ENCODE assay signal across 8 mouse cellular contexts in genomic region chr11:83853221-83853792, GRCm38 (mm10). TPM values are rescaled to one million over a fixed set of nuclear protein-coding genes. Genes with fewer than 3 reads are reported as not detected.
DNase-seq lines count a peak whose midpoint lies in the region; ATAC-seq and TF ChIP-seq lines count a peak whose summit lies in the region.

No protein-coding gene starts in this region.

- in situ Hi-C loops in ES-E14 (cut with MboI; ENCODE audit: low sequenced_read_pairs in 2 of 2, unreplicated experiment in 2 of 2): loop anchor here (10.0 kb wide), 1 partner anchor 671 kb away; the partner anchor contains the start of gene Lhx1 (in 2 of the 2)

- WGBS in heart, embryonic 11.5 days (ENCODE audit: insufficient replicate concordance): under 1% methylated on average over 33 of the region's 33 CpGs
- WGBS in heart, embryonic 15.5 days: 2% methylated on average over 33 of the region's 33 CpGs
- WGBS in liver, postnatal 0 days (ENCODE audit: insufficient replicate concordance): 3% methylated on average over 32 of the region's 33 CpGs
- WGBS in thymus, adult 2 months: 3% methylated on average over 33 of the region's 33 CpGs

- DNase-seq in heart, postnatal 25 days (ENCODE audit: low spot score): no peak
- no peak for DNase-seq in ES-E14 (ENCODE audit: low read depth, low spot score)
- DNase-seq in liver, postnatal 0 days: peak; percentile 32
- no peak for DNase-seq in thymus, adult 2 months
- DNase-seq in natural killer cell, adult 2 months (ENCODE audit: low spot score in 2 of 2): no peak
- DNase-seq in gastrocnemius, postnatal 36 days: no peak

- intact Hi-C loops in heart, postnatal 25 days (cut with DNase I): no loop called here
- intact Hi-C loops in gastrocnemius, postnatal 36 days (cut with DNase I): no loop called here

- H3K4me3 ChIP-seq in heart, embryonic 11.5 days (ENCODE audit: low read depth, low read length): peak overlapping the region; percentile 29
- peak overlapping the region; percentile 41 to 61 for H3K4me3 ChIP-seq in ES-E14 (ENCODE audit: insufficient read depth in 1 of 2, low read depth in 1 of 2, low read length in 2 of 2, poor library complexity in 1 of 2, severe bottlenecking in 1 of 2)
- peak overlapping the region; percentile 17; the same call in 1 of the 2 replicates for H3K4me3 ChIP-seq in heart, embryonic 15.5 days
- H3K4me3 ChIP-seq in liver, postnatal 0 days (ENCODE audit: low read depth, low read length): peak overlapping the region; percentile 41
- H3K4me3 ChIP-seq in thymus, adult 2 months (ENCODE audit: control insufficient read depth, insufficient read depth, low read length): no peak overlapping the region

- H3K4me2 ChIP-seq in heart, embryonic 11.5 days: peak overlapping the region; percentile 53
- H3K4me2 ChIP-seq in heart, embryonic 15.5 days: peak overlapping the region; percentile 17
- H3K4me2 ChIP-seq in liver, postnatal 0 days (ENCODE audit: low read depth, low read length): peak overlapping the region; percentile 69

- TF ChIP-seq EP300 in liver, postnatal 0 days (IDR thresholded peaks at IDR 0.05; ENCODE audit: low read depth): no peak

- peaks cover 72% of the 10 kb centered on the region for H3K27me3 ChIP-seq in heart, embryonic 11.5 days (ENCODE audit: control insufficient read depth, insufficient read depth, low read length)
- peaks cover 93% of the 10 kb centered on the region for H3K27me3 ChIP-seq in heart, embryonic 15.5 days
- H3K27me3 ChIP-seq in liver, postnatal 0 days (ENCODE audit: insufficient read depth, low read length): peaks cover 49% of the 10 kb centered on the region
- H3K27me3 ChIP-seq in thymus, adult 2 months (ENCODE audit: control insufficient read depth, insufficient read depth, low read length): peaks cover 38% of the 10 kb centered on the region

- no peaks in the 10 kb centered on the region for H3K36me3 ChIP-seq in heart, embryonic 11.5 days (ENCODE audit: control insufficient read depth, insufficient read depth, low read length)
- H3K36me3 ChIP-seq in ES-E14 (ENCODE audit: control insufficient read depth, insufficient read depth, low read length, poor library complexity, severe bottlenecking): no peaks in the 10 kb centered on the region
- H3K36me3 ChIP-seq in heart, embryonic 15.5 days: no peaks in the 10 kb centered on the region
- no peaks in the 10 kb centered on the region for H3K36me3 ChIP-seq in liver, postnatal 0 days (replicated peaks; ENCODE audit: insufficient read depth, low read length)
- no peaks in the 10 kb centered on the region for H3K36me3 ChIP-seq in thymus, adult 2 months (ENCODE audit: control insufficient read depth, insufficient read depth, low read length)

- TF ChIP-seq CTCF in liver, postnatal 0 days (IDR thresholded peaks at IDR 0.05; ENCODE audit: low read depth): no peak
- TF ChIP-seq CTCF in thymus, adult 2 months (IDR thresholded peaks at IDR 0.05; ENCODE audit: borderline replicate concordance, control insufficient read depth, extremely low read depth, insufficient read depth, low read length, poor library complexity): no peak

- no peak overlapping the region for H3K27ac ChIP-seq in heart, embryonic 11.5 days (ENCODE audit: low read depth, low read length)
- no peak overlapping the region for H3K27ac ChIP-seq in ES-E14 (ENCODE audit: insufficient read depth, low read depth, low read length, poor library complexity, severe bottlenecking)
- no peak overlapping the region for H3K27ac ChIP-seq in heart, embryonic 15.5 days
- H3K27ac ChIP-seq in liver, postnatal 0 days (ENCODE audit: low read depth): peak overlapping the region; percentile 86
- H3K27ac ChIP-seq in thymus, adult 2 months (ENCODE audit: control insufficient read depth, insufficient read depth, low read length): no peak overlapping the region

- no peak overlapping the region for H3K9ac ChIP-seq in heart, embryonic 11.5 days (ENCODE audit: low read depth, low read length)
- H3K9ac ChIP-seq in ES-E14 (ENCODE audit: insufficient read depth, low read depth, low read length, poor library complexity, severe bottlenecking): no peak overlapping the region; the same call in 1 of the 2 replicates
- no peak overlapping the region for H3K9ac ChIP-seq in heart, embryonic 15.5 days
- H3K9ac ChIP-seq in liver, postnatal 0 days (replicated peaks): peak overlapping the region; percentile 62

- peaks cover 23% of the 10 kb centered on the region for H3K4me1 ChIP-seq in heart, embryonic 11.5 days (ENCODE audit: control insufficient read depth, insufficient read depth, low read length)
- H3K4me1 ChIP-seq in ES-E14 (ENCODE audit: control insufficient read depth in 2 of 2, insufficient read depth in 2 of 2, low read length in 2 of 2, poor library complexity in 1 of 2): no peaks in the 10 kb centered on the region; a peak in 2 of 4 replicates
- H3K4me1 ChIP-seq in heart, embryonic 15.5 days (replicated peaks): peaks cover 37% of the 10 kb centered on the region
- peaks cover 2% of the 10 kb centered on the region; the same call in 1 of the 2 replicates for H3K4me1 ChIP-seq in liver, postnatal 0 days (ENCODE audit: insufficient read depth)
- no peaks in the 10 kb centered on the region for H3K4me1 ChIP-seq in thymus, adult 2 months (replicated peaks; ENCODE audit: control insufficient read depth, insufficient read depth, low read length)

- ATAC-seq in heart, embryonic 11.5 days (replicated peaks; ENCODE audit: insufficient number of reproducible peaks, low FRiP score, low TSS enrichment): no peak
- ATAC-seq in heart, embryonic 15.5 days (replicated peaks; ENCODE audit: insufficient number of reproducible peaks, insufficient read depth, low FRiP score, low read depth): no peak
- peak; percentile 28 for ATAC-seq in liver, postnatal 0 days

- no peaks in the 10 kb centered on the region for H3K9me3 ChIP-seq in heart, embryonic 11.5 days (replicated peaks; ENCODE audit: control insufficient read depth, low read length)
- no peaks in the 10 kb centered on the region for H3K9me3 ChIP-seq in ES-E14 (ENCODE audit: control insufficient read depth, insufficient read depth, low read depth, low read length)
- no peaks in the 10 kb centered on the region for H3K9me3 ChIP-seq in heart, embryonic 15.5 days (replicated peaks)
- H3K9me3 ChIP-seq in liver, postnatal 0 days (ENCODE audit: low read length): no peaks in the 10 kb centered on the region

- no peak for TF ChIP-seq POLR2A in thymus, adult 2 months (IDR thresholded peaks at IDR 0.05; ENCODE audit: control insufficient read depth, extremely low read depth, insufficient read depth, low read length, poor library complexity)

TF ChIP-seq in ES-E14, 5 proteins besides CTCF, POLR2A, EP300 and RAD21:
- TF ChIP-seq HCFC1 (IDR thresholded peaks at IDR 0.05; ENCODE audit: borderline replicate concordance, insufficient read depth, low read length) (no peak), CHD2 (IDR thresholded peaks at IDR 0.05; ENCODE audit: low read depth, low read length) (no peak), ZNF384 (IDR thresholded peaks at IDR 0.05; ENCODE audit: low read depth, low read length) (peak; percentile 65), MAFK (IDR thresholded peaks at IDR 0.05; ENCODE audit: insufficient read depth, low read depth, low read length) (no peak), ZC3H11A (IDR thresholded peaks at IDR 0.05; ENCODE audit: borderline replicate concordance, low read depth, low read length) (no peak)

RNA-seq across cellular contexts. Expression of gene Hnf1b, which starts 3.4 kb away (rescaled TPM):
- 0.30 TPM in 1 of 2 replicates, not detected in the other for polyA plus RNA-seq in heart, embryonic 11.5 days (2014; fragmentation: Nextera tagmentation; extraction: Ambion mirVana)
- not detected for total RNA-seq in heart, postnatal 25 days (2021)
- total RNA-seq in ES-E14 (2012; rRNA removed): 0.16 and 0.40 TPM in 2 replicates
- 0.40 and 0.85 TPM in 2 replicates for polyA plus RNA-seq in heart, embryonic 15.5 days (2015; fragmentation: Nextera tagmentation; extraction: Ambion mirVana)
- 4.9 and 5.4 TPM in 2 replicates for polyA plus RNA-seq in liver, postnatal 0 days (2015; fragmentation: Nextera tagmentation; extraction: Ambion mirVana)
- polyA plus RNA-seq in thymus, adult 2 months (2012; rRNA removed): 0.11 and 0.13 TPM in 2 replicates
- not detected for total RNA-seq in gastrocnemius, postnatal 36 days (2021)

Comparison
In these comparisons a context has a peak if more than half of its experiments do, and no peak if none do; other contexts are left out.
1. H3K4me2 ChIP-seq: peak in every context shown above with its lines; median percentile 69 in liver, postnatal 0 days; 53 in heart, embryonic 11.5 days; 17 in heart, embryonic 15.5 days.